Comparison of ENCODE assay signal across 8 mouse cellular contexts in genomic region chr11:69914917-69915430, GRCm38 (mm10). TPM values are rescaled to one million over a fixed set of nuclear protein-coding genes. Genes with fewer than 3 reads are reported as not detected.
DNase-seq lines count a peak whose midpoint lies in the region; ATAC-seq and TF ChIP-seq lines count a peak whose summit lies in the region.

No protein-coding gene starts in this region.

- peaks cover 81% of the 10 kb centered on the region for H3K36me3 ChIP-seq in forebrain, embryonic 13.5 days (ENCODE audit: poor library complexity, severe bottlenecking)
- peaks cover 88% of the 10 kb centered on the region for H3K36me3 ChIP-seq in liver, embryonic 12.5 days

- WGBS in forebrain, embryonic 13.5 days, result 35% methylated on average over 9 of the region's 9 CpGs
- 22% methylated on average over 9 of the region's 9 CpGs for WGBS in liver, embryonic 12.5 days (ENCODE audit: insufficient replicate concordance)

- peak overlapping the region; percentile 98; the same call in 1 of the 2 replicates for H3K27ac ChIP-seq in gastrocnemius, adult 2 months
- 0 out of 2 replicates have a peak overlapping the region, but pooled peaks have one; percentile 83 for H3K27ac ChIP-seq in forebrain, embryonic 13.5 days
- H3K27ac ChIP-seq in liver, embryonic 12.5 days, result peak overlapping the region; percentile 99

- no peaks in the 10 kb centered on the region for H3K27me3 ChIP-seq in forebrain, embryonic 13.5 days
- no peaks in the 10 kb centered on the region for H3K27me3 ChIP-seq in liver, embryonic 12.5 days (replicated peaks)

- peak overlapping the region; percentile 100 for H3K4me2 ChIP-seq in forebrain, embryonic 13.5 days
- H3K4me2 ChIP-seq in liver, embryonic 12.5 days, result peak overlapping the region; percentile 92

- intact Hi-C loops in gastrocnemius, adult 2 months (cut with DNase I), result loop anchor here (10.0 kb wide), 1 partner anchor 810 kb away; no protein-coding TSS in a partner anchor

- peaks cover 42% of the 10 kb centered on the region for H3K4me1 ChIP-seq in forebrain, embryonic 13.5 days
- peaks cover 62% of the 10 kb centered on the region for H3K4me1 ChIP-seq in liver, embryonic 12.5 days

- peak overlapping the region; percentile 91 for H3K9ac ChIP-seq in forebrain, embryonic 13.5 days
- peak overlapping the region; percentile 100 for H3K9ac ChIP-seq in liver, embryonic 12.5 days

- no peak for ATAC-seq in forebrain, embryonic 13.5 days
- ATAC-seq in liver, embryonic 12.5 days, result no peak

- TF ChIP-seq CTCF in gastrocnemius, adult 2 months (IDR thresholded peaks at IDR 0.05), result no peak

- peak overlapping the region; percentile 84 for H3K4me3 ChIP-seq in gastrocnemius, adult 2 months
- peak overlapping the region; percentile 90 for H3K4me3 ChIP-seq in forebrain, embryonic 13.5 days
- peak overlapping the region; percentile 86 for H3K4me3 ChIP-seq in liver, embryonic 12.5 days

- no peaks in the 10 kb centered on the region for H3K9me3 ChIP-seq in forebrain, embryonic 13.5 days (replicated peaks)
- H3K9me3 ChIP-seq in liver, embryonic 12.5 days (replicated peaks), result no peaks in the 10 kb centered on the region

- no peak for DNase-seq in gastrocnemius, adult 2 months
- DNase-seq in gastrocnemius, adult 8-10 months (ENCODE audit: low spot score in 2 of 2), result no peak
- DNase-seq in 3T3-L1 (ENCODE audit: low read depth, low spot score) (peak; percentile 21), MN1 (ENCODE audit: low spot score) (no peak)
- no peak for DNase-seq in ovary, postnatal 14 days (ENCODE audit: low spot score)
- no peak for DNase-seq in testis, postnatal 14 days (ENCODE audit: low spot score)

RNA-seq across cellular contexts. Expression of gene Gps2, which starts 1.3 kb away (rescaled TPM):
- 10 to 100 TPM; 47.1 to 49.6 TPM for total RNA-seq in gastrocnemius, adult 2 months (2021)
- total RNA-seq in gastrocnemius, adult 8-10 months (2022), result 10 to 100 TPM; 38.6 to 53.2 (median 50.3) TPM
- 90.1 and 93.2 TPM in 2 replicates for polyA plus RNA-seq in forebrain, embryonic 13.5 days (2015; fragmentation: Nextera tagmentation; extraction: Ambion mirVana)
- polyA plus RNA-seq in liver, embryonic 12.5 days (2016; fragmentation: Nextera tagmentation; extraction: Ambion mirVana), result 125 TPM in 2 replicates

RNA-seq across cellular contexts. Expression of gene Eif5a, which starts 6.8 kb away (rescaled TPM):
- 100 to 1,000 TPM; 413 to 433 TPM for total RNA-seq in gastrocnemius, adult 2 months (2021)
- total RNA-seq in gastrocnemius, adult 8-10 months (2022), result 100 to 1,000 TPM; 443 to 477 (median 467) TPM
- polyA plus RNA-seq in forebrain, embryonic 13.5 days (2015; fragmentation: Nextera tagmentation; extraction: Ambion mirVana), result 1,467 and 1,510 TPM in 2 replicates
- polyA plus RNA-seq in liver, embryonic 12.5 days (2016; fragmentation: Nextera tagmentation; extraction: Ambion mirVana), result 2,199 and 2,266 TPM in 2 replicates

RNA-seq across cellular contexts. Expression of gene Neurl4, which starts 14.1 kb away (rescaled TPM):
- total RNA-seq in gastrocnemius, adult 2 months (2021), result 10 to 100 TPM; 25.2 to 33.5 TPM
- total RNA-seq in gastrocnemius, adult 8-10 months (2022), result 10 to 100 TPM; 21.6 to 31.3 (median 25.5) TPM
- polyA plus RNA-seq in forebrain, embryonic 13.5 days (2015; fragmentation: Nextera tagmentation; extraction: Ambion mirVana), result 15.5 and 20.2 TPM in 2 replicates
- 4.5 and 5.7 TPM in 2 replicates for polyA plus RNA-seq in liver, embryonic 12.5 days (2016; fragmentation: Nextera tagmentation; extraction: Ambion mirVana)

RNA-seq across cellular contexts. Expression of gene 2810408A11Rik, which starts 14.2 kb away (rescaled TPM):
- total RNA-seq in gastrocnemius, adult 2 months (2021), result under 1 TPM in 1 of 2 experiments, not detected in 1; 0.33 TPM
- 1 to 10 TPM in 1 of 4 experiments, under 1 TPM in 3; 0.22 to 1.1 (median 0.57) TPM for total RNA-seq in gastrocnemius, adult 8-10 months (2022)
- 19.1 and 20.3 TPM in 2 replicates for polyA plus RNA-seq in forebrain, embryonic 13.5 days (2015; fragmentation: Nextera tagmentation; extraction: Ambion mirVana)
- 2.3 TPM in 2 replicates for polyA plus RNA-seq in liver, embryonic 12.5 days (2016; fragmentation: Nextera tagmentation; extraction: Ambion mirVana)

RNA-seq across cellular contexts. Expression of gene Acap1, which starts 19.6 kb away (rescaled TPM):
- under 1 TPM in 1 of 2 experiments, not detected in 1; 0.08 TPM for total RNA-seq in gastrocnemius, adult 2 months (2021)
- total RNA-seq in gastrocnemius, adult 8-10 months (2022), result under 1 TPM in 3 of 4 experiments, not detected in 1; 0.15 to 0.21 (median 0.19) TPM
- polyA plus RNA-seq in forebrain, embryonic 13.5 days (2015; fragmentation: Nextera tagmentation; extraction: Ambion mirVana), result 0.28 and 0.34 TPM in 2 replicates
- 7.6 and 8.1 TPM in 2 replicates for polyA plus RNA-seq in liver, embryonic 12.5 days (2016; fragmentation: Nextera tagmentation; extraction: Ambion mirVana)
